Mouse (Mus musculus): ENCODE measurements at regions not wholly inside any gene's neighbourhood (a gene's known extent, or its start where the extent isn't known, plus 50 kb on each side); places are given as distances from the start of the nearest gene placed in this dataset.

- no peak for DNase-seq
Observed at GRCm38 (mm10) chr5:26206766-26207122, 50.7 kb upstream of the Gm7361 start.

DNA sequence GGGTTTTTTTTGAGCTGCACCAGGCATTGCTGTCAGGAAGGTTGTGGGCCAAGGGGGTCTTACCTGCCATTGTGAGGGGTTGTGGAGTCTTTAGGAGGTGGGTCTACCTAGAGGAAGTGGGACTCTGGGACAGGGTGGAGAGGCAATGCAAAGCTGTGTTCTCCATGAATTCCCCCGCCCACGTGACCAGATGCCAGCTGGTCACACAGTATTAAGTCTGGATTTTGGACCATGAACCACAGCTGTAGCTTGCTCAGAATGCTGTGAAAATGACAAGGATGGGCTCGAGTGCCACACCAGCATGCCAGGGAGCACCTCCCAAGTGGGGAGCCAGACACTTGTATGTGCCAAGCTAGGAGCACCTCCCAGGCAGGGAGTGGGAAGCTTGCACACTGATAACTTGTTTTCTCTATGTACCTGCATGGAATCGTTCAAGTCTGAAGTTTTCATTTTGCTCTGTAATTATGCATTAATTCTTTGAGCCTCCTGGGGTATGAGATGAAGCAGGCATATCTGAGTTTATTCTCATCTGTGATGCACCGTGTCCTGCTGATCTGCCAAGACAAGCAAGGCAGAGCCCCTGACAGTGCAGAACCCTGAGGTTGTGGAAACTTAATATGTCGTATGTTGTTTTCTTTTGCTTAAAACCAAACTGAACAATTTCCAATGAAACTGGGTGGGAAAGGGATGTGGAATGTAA is 51.3 kb upstream of the Gm7361 start:
- no peak for DNase-seq

DNA sequence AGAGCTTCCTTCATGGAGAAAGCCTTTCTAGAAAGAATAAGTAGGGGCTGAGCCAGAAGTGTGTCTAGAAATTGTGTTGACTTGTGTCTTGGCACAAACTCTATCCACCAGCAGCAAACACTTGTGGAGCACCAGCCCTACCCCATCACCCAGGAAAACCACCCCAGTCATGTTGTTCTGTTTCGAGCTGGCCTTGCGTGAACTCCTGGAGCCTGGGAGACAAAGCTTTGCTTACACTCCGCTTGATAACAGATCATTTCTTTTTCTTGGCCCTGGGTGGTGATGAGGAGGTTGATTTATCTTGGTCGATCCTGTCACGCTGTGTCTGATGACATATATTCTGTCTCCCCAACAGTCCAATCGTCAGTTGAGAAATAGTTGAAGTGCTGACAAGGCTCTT is 55.0 kb upstream of the Gm7361 start:
- no peak for DNase-seq

DNA sequence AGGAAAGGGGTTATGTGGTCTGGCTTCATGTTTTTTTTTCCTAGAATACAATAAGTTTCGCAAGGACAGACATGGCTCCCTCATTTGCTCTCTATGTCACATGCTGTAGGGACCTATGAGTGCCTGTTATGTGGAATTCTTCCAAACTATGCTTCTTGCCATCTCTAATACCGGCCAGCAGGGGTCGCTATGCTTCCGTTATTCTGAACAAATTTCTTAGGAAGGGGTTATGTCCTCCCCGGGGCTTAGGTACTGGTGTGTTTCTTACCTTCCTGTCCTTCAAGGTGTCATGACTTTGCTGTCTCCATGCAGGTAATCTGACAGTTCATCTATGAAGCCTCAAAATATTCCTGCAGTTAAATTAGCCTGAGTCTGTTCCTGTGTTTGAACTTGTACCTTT is 68.1 kb upstream of the Gm7361 start:
- DNase-seq, result peak; percentile 31

- DNase-seq, result no peak
Observed at GRCm38 (mm10) chr5:26187212-26187611, 66.0 kb upstream of the Gm10220 start.

- DNase-seq, result no peak
Observed at GRCm38 (mm10) chr5:26185417-26185816, 64.2 kb upstream of the Gm10220 start.

- no peak for DNase-seq
Observed at GRCm38 (mm10) chr5:26176064-26176463, 54.8 kb upstream of the Gm10220 start.

- no peak for DNase-seq
Observed at GRCm38 (mm10) chr5:26171662-26172384, 50.6 kb upstream of the Gm10220 start.

GRCm38 (mm10) chr5:26170717-26171500 is 49.7 kb upstream of the Gm10220 start:
- DNase-seq, result no peak
